Mouse (Mus musculus) neural tube, embryonic 14.5 days (tissue): ENCODE measurements at regions not wholly inside any gene's neighbourhood (a gene's known extent, or its start where the extent isn't known, plus 50 kb on each side); places are given as distances from the start of the nearest gene placed in this dataset.

Experiments used
- ATAC-seq: fragments of 200-750 bp; cut with Nextera tagmentation; 2 replicates; pipeline ENCODE4 v1.8.0; 2017; ENCODE audit warnings: low read depth, mild to moderate bottlenecking, moderate TSS enrichment, moderate library complexity
- H3K27ac ChIP-seq: fragments of 300-500 bp; sonication (generic); 2 replicates; pipeline ENCODE4 v1.5.1; 2014; ENCODE audit warnings: low read depth, mild to moderate bottlenecking, control low read depth, low read length, moderate library complexity, mixed read lengths
- H3K27me3 ChIP-seq: fragments of 300-500 bp; sonication (generic); 2 replicates; pipeline ENCODE4 v1.6.1; 2014; ENCODE audit warnings: low read length; ENCODE audit not compliant: control insufficient read depth, insufficient read depth
- H3K36me3 ChIP-seq: fragments of 300-500 bp; sonication (generic); 2 replicates; pipeline ENCODE4 v1.6.1; 2014; ENCODE audit warnings: low read length, mixed read lengths; ENCODE audit not compliant: control insufficient read depth, insufficient read depth
- H3K4me1 ChIP-seq: fragments of 300-500 bp; sonication (generic); 2 replicates; pipeline ENCODE4 v1.6.1; 2014; ENCODE audit warnings: low read length; ENCODE audit not compliant: control insufficient read depth, insufficient read depth
- H3K4me2 ChIP-seq: fragments of 300-500 bp; sonication (generic); 2 replicates; pipeline ENCODE4 v1.6.1; 2014; ENCODE audit warnings: mild to moderate bottlenecking, low read depth, low read length, control low read depth
- H3K4me3 ChIP-seq: fragments of 300-500 bp; sonication (generic); 2 replicates; pipeline ENCODE4 v1.5.1; 2014; ENCODE audit warnings: low read depth, low read length, control low read depth, mixed read lengths
- H3K9ac ChIP-seq: fragments of 300-500 bp; sonication (generic); replicated peaks from 2 replicates; pipeline ENCODE4 v1.6.1; 2014; ENCODE audit warnings: low read depth, mild to moderate bottlenecking, control low read depth, low read length, mixed read lengths
- H3K9me3 ChIP-seq: fragments of 300-500 bp; sonication (generic); 2 replicates; pipeline ENCODE4 v1.6.1; 2016; ENCODE audit warnings: low read length; ENCODE audit not compliant: control insufficient read depth
- WGBS: fragments of 180-500 bp; shearing (Covaris S2); extraction: QIAGEN DNeasy Blood & Tissue Kit; methylation state at CpG from one replicate; pipeline ENCODE4 v1.1.7; 2014; 5-methylcytosine and 5-hydroxymethylcytosine counted together

- no peaks in the 10 kb centered on the region for H3K36me3 ChIP-seq
- no peak overlapping the region for H3K4me3 ChIP-seq
- no peak overlapping the region for H3K27ac ChIP-seq
- no peak overlapping the region for H3K4me2 ChIP-seq
- H3K9ac ChIP-seq, result no peak overlapping the region
- H3K4me1 ChIP-seq, result no peaks in the 10 kb centered on the region
- WGBS, result 35% methylated on average over 4 of the region's 4 CpGs
- H3K9me3 ChIP-seq, result no peaks in the 10 kb centered on the region
- ATAC-seq, result peak; percentile 61; the same call in 1 of the 2 replicates
- no peaks in the 10 kb centered on the region for H3K27me3 ChIP-seq
These were observed 245.3 kb downstream of the Rnf152 start for GRCm38 (mm10) chr1:105111236-105111635.

DNA sequence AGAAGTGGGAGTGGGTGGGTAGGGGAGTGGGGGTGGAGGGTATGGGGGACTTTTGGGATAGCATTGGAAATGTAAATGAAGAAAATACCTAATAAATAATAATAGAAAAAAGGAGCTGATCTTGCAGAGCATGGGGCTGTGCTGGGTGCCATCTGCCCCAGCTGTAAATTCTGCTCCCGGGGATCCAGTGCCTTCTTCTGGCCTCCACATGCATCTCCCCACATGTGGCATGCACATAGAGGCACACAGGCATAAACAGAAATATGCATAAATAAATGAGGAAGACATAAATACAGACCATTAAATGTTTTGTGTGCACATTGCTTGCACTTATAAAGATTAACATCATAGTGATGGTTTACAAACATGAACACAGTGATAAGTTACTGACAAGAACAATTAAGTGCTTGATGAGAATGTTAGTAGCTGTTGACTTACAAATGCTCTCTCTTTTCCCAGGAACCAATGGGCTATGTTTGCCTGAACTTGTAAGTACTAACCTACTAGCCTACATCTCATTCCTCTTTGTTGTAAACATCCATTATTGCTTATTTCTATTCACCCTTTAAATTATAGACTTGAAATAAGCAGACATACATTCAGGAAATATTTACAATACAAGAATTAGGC lies 245.8 kb downstream of the Rnf152 start:
- H3K27ac ChIP-seq, result no peak overlapping the region
- no peaks in the 10 kb centered on the region for H3K27me3 ChIP-seq
- H3K4me1 ChIP-seq, result no peaks in the 10 kb centered on the region
- 54% methylated on average over 1 of the region's 1 CpGs for WGBS
- H3K9me3 ChIP-seq, result no peaks in the 10 kb centered on the region
- no peak overlapping the region for H3K4me2 ChIP-seq
- ATAC-seq, result no peak
- no peaks in the 10 kb centered on the region for H3K36me3 ChIP-seq
- H3K4me3 ChIP-seq, result no peak overlapping the region
- H3K9ac ChIP-seq, result no peak overlapping the region

GRCm38 (mm10) chr1:105107836-105108235 lies 248.7 kb downstream of the Rnf152 start:
- no peak overlapping the region for H3K4me2 ChIP-seq
- H3K4me3 ChIP-seq, result no peak overlapping the region
- ATAC-seq, result no peak
- no peaks in the 10 kb centered on the region for H3K4me1 ChIP-seq
- H3K27ac ChIP-seq, result no peak overlapping the region
- no peaks in the 10 kb centered on the region for H3K9me3 ChIP-seq
- H3K9ac ChIP-seq, result no peak overlapping the region
- 84% methylated on average over 4 of the region's 4 CpGs for WGBS
- H3K27me3 ChIP-seq, result no peaks in the 10 kb centered on the region
- no peaks in the 10 kb centered on the region for H3K36me3 ChIP-seq

DNA sequence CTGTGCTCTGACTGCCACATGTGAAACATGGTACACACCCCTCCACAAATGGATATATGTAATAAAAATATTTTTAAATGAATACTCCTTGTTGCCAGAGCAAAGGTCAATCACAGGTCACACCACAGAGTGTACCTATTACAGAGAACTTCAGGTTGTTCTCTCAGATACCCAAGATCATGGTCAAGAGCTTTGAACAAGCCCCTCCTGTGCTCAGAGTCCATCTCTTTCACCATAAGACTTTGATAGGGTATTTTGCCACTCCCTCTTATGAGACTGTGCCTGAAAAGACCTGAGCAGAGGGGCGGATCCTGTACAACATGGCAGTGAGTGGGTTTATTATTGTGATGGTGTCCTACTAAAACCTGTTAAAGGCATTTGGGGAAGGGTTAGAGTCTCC lies 249.3 kb downstream of the Rnf152 start:
- Histone ChIP-seq H3K4me2 (no peak overlapping the region), H3K27me3 (no peaks in the 10 kb centered on the region), H3K4me1 (no peaks in the 10 kb centered on the region), H3K27ac (no peak overlapping the region), H3K4me3 (no peak overlapping the region), H3K9ac (no peak overlapping the region), H3K36me3 (no peaks in the 10 kb centered on the region), H3K9me3 (no peaks in the 10 kb centered on the region)
- no peak for ATAC-seq
- 88% methylated on average over 1 of the region's 1 CpGs for WGBS

DNA sequence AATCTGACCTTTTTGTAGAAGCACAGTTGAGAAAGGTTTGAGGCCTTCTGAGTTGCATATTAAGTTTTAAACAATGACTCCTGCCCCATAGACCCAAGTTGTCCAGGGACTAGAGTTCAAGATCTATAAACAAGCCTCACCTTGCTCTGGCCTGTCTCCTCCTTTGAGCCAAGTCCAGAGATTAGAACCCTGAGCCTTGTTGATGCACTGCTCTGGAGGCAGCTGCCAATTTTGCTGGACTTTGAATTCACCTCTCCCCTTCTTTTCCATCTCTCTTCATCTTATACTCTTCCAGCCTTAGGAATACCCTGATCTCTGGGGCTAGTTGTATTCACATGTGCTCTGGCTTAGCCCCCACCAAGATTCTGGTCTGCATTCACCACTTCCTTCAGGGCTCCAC lies 251.3 kb downstream of the Rnf152 start:
- H3K36me3 ChIP-seq, result no peaks in the 10 kb centered on the region
- no peak overlapping the region for H3K4me3 ChIP-seq
- no peaks in the 10 kb centered on the region for H3K9me3 ChIP-seq
- H3K27ac ChIP-seq, result no peak overlapping the region
- no peaks in the 10 kb centered on the region for H3K27me3 ChIP-seq
- H3K4me1 ChIP-seq, result no peaks in the 10 kb centered on the region
- no peak for ATAC-seq
- no peak overlapping the region for H3K4me2 ChIP-seq
- no peak overlapping the region for H3K9ac ChIP-seq

GRCm38 (mm10) chr1:105095091-105095490 lies 261.4 kb downstream of the Rnf152 start:
- Histone ChIP-seq H3K4me3 (no peak overlapping the region), H3K4me2 (no peak overlapping the region), H3K36me3 (no peaks in the 10 kb centered on the region), H3K27ac (no peak overlapping the region), H3K9ac (no peak overlapping the region), H3K4me1 (no peaks in the 10 kb centered on the region), H3K27me3 (no peaks in the 10 kb centered on the region), H3K9me3 (no peaks in the 10 kb centered on the region)
- WGBS, result 40% methylated on average over 2 of the region's 2 CpGs
- no peak for ATAC-seq

- Histone ChIP-seq H3K4me3 (no peak overlapping the region), H3K36me3 (no peaks in the 10 kb centered on the region), H3K27me3 (no peaks in the 10 kb centered on the region), H3K4me1 (no peaks in the 10 kb centered on the region), H3K9ac (no peak overlapping the region), H3K4me2 (no peak overlapping the region), H3K9me3 (no peaks in the 10 kb centered on the region), H3K27ac (no peak overlapping the region)
- 77% methylated on average over 3 of the region's 3 CpGs for WGBS
- ATAC-seq, result no peak
These were observed 262.0 kb downstream of the Rnf152 start for GRCm38 (mm10) chr1:105094500-105094899.

GRCm38 (mm10) chr1:105093875-105094274 lies 262.6 kb downstream of the Rnf152 start:
- no peak overlapping the region for H3K9ac ChIP-seq
- no peaks in the 10 kb centered on the region for H3K9me3 ChIP-seq
- H3K4me2 ChIP-seq, result no peak overlapping the region
- no peaks in the 10 kb centered on the region for H3K36me3 ChIP-seq
- WGBS, result 91% methylated on average over 3 of the region's 3 CpGs
- no peaks in the 10 kb centered on the region for H3K27me3 ChIP-seq
- no peak for ATAC-seq
- no peak overlapping the region for H3K27ac ChIP-seq
- H3K4me1 ChIP-seq, result no peaks in the 10 kb centered on the region
- H3K4me3 ChIP-seq, result no peak overlapping the region

- Histone ChIP-seq H3K36me3 (no peaks in the 10 kb centered on the region), H3K27ac (no peak overlapping the region), H3K4me1 (no peaks in the 10 kb centered on the region), H3K9ac (no peak overlapping the region), H3K4me3 (no peak overlapping the region), H3K9me3 (no peaks in the 10 kb centered on the region), H3K4me2 (no peak overlapping the region), H3K27me3 (no peaks in the 10 kb centered on the region)
- no peak for ATAC-seq
- 57% methylated on average over 1 of the region's 1 CpGs for WGBS
These were observed 263.5 kb downstream of the Rnf152 start for GRCm38 (mm10) chr1:105093012-105093411.
